Mouse (Mus musculus): ENCODE measurements around the gene Lonp1. TPM values are rescaled to one million over a fixed set of nuclear protein-coding genes. Genes with fewer than 3 reads are reported as not detected.

The Lonp1 gene
- total RNA-seq, 1 experiment from 2014 or later = 57.4 TPM

DNA sequence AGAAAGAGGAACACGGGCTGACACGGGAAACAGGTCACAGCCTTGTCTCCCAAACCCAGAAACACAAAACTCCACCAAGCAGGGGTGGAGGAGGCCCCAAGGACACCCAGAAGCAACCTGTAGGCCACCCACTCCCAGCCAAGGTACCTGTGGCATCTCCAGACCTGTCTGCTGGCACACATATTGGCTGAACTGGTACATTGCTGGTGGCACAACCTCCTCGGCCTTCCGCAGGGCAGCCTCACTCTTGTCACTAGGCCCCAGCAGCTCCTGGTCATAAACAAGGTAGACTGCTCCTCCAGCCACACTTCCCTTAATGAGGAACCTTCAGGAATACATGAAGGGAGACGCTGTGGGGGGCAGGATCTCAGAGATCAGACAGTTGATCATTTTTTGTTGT, 18.0 kb downstream of the Lonp1 start:
- ATAC-seq (replicated peaks in 1 of 2; ENCODE audit: insufficient read depth in 1 of 2, low FRiP score in 2 of 2, low TSS enrichment in 1 of 2, low read depth in 1 of 2, poor library complexity in 2 of 2, severe bottlenecking in 2 of 2) = no peak

DNA sequence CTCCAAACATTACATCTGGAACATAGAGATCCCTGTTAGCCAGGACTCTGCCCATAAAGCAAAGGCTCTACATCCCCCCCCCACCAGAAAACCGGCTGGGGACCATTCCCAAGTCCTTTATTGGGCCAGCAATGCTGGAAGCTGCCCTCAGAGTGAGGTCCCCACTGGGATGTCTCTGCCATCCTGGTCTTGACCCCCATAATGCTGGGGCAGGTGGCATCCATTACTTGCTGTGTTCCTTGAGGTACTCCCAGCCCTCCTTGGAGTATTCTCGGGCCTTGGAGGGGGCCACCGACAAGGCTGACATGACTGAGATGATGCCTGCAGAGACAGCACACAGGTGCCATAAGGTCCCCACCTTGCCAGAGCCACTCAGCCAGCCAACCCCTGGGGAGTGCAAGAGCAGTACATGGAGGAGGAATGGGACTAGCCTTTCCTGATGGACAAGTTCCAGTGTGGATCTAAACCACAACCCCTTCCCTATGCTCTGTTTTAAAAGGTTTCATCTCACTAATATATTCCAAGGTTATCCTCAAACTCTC, 19.1 kb downstream of the Lonp1 start:
- ATAC-seq (replicated peaks in 1 of 2; ENCODE audit: insufficient read depth in 1 of 2, low FRiP score in 2 of 2, low TSS enrichment in 1 of 2, low read depth in 1 of 2, poor library complexity in 2 of 2, severe bottlenecking in 2 of 2) = no peak

DNA sequence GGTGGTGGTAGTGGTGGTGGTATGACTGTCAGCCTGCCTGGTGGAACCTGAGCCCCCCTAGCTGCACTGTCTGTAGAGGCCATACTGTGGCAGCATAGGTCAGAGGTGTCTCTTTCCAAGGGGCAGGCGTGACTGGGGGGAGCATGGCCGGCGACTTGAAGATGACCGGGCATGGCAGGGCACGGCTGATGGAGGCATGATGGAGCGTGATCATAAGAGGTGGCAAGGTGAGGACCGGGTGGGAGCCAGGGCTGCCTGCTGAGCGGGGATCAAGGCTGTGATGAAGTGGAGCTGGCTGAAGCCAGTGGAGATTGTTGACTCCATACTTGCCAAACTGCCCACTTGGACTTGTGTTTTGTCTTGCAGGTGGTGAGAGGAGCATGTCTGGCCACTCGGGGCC, 21.3 kb downstream of the Lonp1 start:
- no peak for ATAC-seq (replicated peaks in 1 of 2; ENCODE audit: insufficient read depth in 1 of 2, low FRiP score in 2 of 2, low TSS enrichment in 1 of 2, low read depth in 1 of 2, poor library complexity in 2 of 2, severe bottlenecking in 2 of 2)

DNA sequence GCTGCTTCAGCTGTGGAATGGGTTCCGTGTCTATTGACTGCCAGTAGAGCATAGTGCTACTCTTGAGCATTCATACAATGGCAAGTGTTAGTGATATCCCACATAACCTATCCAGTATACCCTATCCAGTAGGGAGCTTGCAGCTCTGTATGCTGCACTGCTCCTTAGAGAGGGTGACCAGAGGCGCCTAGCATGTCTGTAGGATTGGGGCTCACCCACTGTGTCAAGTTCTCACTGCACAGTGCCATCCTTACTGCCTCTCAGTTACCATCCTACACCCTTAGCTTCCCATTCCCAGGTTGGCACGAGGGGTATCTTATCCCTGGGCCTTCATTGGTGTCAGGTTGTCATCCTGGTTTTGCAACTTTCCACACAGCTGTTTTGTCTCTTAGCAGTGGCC, 22.3 kb downstream of the Lonp1 start:
- no peak for ATAC-seq (replicated peaks in 1 of 2; ENCODE audit: insufficient read depth in 1 of 2, low FRiP score in 2 of 2, low TSS enrichment in 1 of 2, low read depth in 1 of 2, poor library complexity in 2 of 2, severe bottlenecking in 2 of 2)

DNA sequence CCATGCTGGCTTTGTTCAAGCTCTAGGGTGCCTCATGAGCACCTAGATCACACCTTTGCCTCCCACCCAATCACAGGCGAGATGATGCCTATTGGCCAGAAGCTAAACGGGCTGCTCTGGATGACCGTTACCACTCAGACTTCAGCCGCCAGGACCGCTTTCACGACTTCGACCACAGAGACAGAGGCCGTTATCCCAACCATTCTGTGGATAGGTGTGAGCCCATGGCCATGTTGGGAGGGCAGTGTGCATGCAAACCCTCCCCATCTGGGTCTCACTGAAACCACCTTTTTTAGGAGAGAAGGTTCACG, 22.7 kb downstream of the Lonp1 start:
- no peak for ATAC-seq (replicated peaks in 1 of 2; ENCODE audit: insufficient read depth in 1 of 2, low FRiP score in 2 of 2, low TSS enrichment in 1 of 2, low read depth in 1 of 2, poor library complexity in 2 of 2, severe bottlenecking in 2 of 2)

DNA sequence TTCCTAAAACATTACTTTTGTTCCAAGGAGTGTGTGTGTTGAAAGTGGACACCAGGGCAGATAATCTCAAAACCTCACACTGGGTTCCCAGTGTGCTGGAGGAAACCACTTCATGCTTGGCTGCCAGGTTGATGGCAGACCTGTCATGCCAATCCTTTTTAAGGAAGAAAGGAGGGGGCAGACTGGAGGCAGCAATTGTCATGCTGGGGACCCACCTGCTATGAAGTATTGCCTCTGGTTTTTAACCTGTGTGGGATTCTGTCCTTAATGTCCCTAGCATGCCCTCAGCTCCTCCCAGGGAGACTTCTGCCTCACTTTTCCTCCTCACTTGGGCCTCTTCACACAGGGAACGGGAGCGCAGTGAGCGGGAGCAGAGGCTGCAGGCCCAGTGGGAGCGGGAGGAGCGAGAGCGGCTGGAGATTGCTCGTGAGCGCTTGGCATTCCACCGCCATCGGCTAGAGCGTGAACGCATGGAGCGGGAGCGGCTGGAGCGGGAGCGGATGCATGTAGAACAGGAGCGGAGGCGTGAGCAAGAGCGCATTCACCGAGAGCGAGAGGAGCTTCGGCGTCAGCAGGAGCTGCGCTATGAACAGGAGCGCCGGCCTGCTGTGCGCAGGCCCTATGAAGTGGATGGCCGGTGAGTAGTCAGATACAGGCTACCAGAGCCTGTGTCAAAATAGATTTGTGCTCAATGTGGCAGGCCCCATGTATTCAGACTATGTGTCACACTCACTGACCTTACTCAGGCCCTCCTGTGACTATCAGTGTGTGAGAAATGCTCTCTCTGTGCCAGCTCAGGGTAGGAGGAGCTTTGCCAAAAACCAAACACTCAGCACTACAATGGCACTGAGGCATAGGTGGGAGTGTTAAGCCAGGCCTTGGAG, 23.3 kb downstream of the Lonp1 start:
- no peak for ATAC-seq (replicated peaks in 1 of 2; ENCODE audit: insufficient read depth in 1 of 2, low FRiP score in 2 of 2, low TSS enrichment in 1 of 2, low read depth in 1 of 2, poor library complexity in 2 of 2, severe bottlenecking in 2 of 2)

DNA sequence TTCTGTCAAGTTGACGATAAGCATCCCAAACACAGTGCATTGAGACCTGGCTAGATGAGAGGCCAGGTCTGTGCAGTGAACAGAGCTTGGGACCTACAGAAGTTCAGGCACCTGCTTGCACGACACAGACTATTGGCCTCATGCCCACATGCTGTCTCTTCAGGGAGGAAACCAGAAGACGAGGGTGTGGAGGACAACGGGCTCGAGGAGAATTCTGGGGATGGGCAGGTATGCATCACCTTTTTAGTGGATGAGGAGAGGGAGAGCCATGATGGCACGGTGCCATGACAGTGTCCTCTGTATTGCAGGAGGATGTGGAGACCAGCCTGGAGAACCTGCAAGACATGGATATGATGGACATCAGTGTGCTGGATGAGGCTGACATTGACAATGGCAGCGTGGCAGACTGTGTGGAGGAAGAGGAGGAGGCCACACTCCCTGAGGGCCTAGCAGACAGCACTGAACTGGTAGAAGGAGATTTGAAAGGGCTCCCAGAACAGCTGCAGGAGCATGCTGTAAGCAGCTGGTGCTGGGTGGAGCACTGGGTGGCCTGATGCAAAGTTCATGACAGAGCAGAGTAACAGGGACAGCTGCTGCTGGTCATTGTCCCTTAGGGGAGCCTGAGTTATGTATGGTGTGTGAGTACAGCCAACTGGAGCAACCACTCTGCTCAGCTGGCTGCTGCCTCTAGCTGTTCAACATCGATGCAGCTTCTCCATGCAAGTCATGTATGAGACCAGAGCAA, 33.0 kb downstream of the Lonp1 start:
- no peak for ATAC-seq (replicated peaks in 1 of 2; ENCODE audit: insufficient read depth in 1 of 2, low FRiP score in 2 of 2, low TSS enrichment in 1 of 2, low read depth in 1 of 2, poor library complexity in 2 of 2, severe bottlenecking in 2 of 2)

DNA sequence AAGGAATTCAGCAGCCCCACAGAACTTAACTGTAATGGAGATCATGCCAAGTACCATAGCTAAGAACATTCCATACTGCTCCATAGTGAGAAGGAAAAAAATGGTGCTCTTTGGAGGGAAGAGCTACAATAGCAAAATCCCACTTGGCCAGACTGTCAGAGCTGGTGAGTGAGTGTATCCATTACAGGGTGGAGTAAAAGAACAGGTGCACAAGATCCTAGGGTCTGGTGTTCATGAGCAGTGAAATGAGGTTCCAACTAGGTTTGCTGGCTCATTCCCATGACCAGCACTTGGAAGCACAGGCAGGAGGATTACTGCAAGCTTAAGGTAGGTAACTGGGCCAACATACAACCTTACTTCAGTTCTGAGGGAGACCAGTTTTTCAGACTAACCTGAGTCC, 34.1 kb downstream of the Lonp1 start:
- ATAC-seq (replicated peaks in 1 of 2; ENCODE audit: insufficient read depth in 1 of 2, low FRiP score in 2 of 2, low TSS enrichment in 1 of 2, low read depth in 1 of 2, poor library complexity in 2 of 2, severe bottlenecking in 2 of 2) = no peak

DNA sequence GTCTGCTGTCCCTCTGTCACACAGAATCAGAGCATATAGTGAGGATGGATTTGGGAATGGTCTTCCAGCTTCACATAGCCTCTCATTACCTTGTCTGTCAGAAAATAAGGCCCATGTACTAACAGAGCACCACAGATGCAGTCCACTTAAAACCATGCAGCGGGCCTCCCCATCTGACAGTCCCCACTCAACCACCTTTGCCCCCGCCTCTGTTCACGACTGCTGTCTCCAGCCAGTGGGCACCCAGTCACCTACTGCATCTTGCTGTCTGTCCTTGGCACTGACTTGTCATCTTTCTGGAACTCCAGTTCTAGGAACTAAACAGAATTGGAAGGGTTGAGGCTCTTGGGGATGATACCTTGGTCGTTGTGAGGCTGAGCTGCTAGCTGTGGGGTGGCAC, 37.8 kb downstream of the Lonp1 start:
- ATAC-seq (replicated peaks in 1 of 2; ENCODE audit: insufficient read depth in 1 of 2, low FRiP score in 2 of 2, low TSS enrichment in 1 of 2, low read depth in 1 of 2, poor library complexity in 2 of 2, severe bottlenecking in 2 of 2) = no peak

DNA sequence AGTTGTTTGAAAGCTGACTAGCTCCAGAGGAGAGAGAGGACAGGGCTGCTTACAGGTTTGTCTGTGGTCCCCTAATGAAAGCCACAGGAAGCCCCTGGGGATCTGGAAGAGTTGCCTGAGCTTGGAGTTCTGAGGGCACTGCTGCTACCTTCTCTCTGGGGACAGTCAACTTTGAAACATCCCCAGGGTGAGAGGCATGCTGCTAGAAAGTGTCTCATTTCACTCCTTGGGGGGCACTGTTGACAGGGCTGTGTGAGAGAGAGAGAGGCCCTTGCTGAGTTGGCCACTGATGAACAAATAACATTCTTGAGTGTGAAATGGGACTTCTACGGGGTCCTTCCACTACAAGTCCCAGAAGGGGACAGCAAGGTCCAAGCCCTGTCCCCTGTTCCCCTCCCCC, 38.9 kb downstream of the Lonp1 start:
- ATAC-seq (replicated peaks in 1 of 2; ENCODE audit: insufficient read depth in 1 of 2, low FRiP score in 2 of 2, low TSS enrichment in 1 of 2, low read depth in 1 of 2, poor library complexity in 2 of 2, severe bottlenecking in 2 of 2) = no peak

DNA sequence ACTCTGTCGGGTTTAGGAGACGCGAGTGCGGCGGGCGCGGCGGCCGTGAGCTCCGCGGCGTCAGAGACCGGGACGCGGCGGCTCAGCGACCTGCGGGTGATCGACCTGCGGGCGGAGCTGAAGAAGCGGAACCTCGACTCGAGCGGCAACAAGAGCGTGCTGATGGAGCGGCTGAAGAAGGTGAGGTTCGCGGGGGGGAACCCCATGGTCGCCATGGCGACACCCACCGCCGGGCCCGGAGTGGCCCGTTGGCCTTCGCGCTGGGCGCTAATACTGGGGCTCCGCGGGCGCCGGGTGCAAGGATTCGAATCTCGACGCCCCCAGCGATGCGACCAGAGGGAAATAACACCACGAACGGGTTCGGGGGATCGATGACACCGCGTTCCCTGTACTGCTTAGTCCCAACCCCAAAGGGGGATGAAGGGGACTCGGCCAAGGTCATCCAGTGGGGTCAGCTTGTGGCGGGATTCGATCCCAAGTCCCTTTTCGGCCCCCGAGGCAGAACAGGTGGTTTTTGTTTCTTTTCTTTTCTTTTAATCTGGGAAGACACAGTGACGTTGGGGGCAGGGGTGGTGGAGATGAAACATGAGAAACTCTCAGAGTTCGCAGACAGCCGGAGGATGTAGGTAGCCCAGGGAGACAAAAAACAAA, 41.4 kb downstream of the Lonp1 start:
- ATAC-seq (replicated peaks in 1 of 2; ENCODE audit: insufficient read depth in 1 of 2, low FRiP score in 2 of 2, low TSS enrichment in 1 of 2, low read depth in 1 of 2, poor library complexity in 2 of 2, severe bottlenecking in 2 of 2) = peak; percentile 28 to 46

DNA sequence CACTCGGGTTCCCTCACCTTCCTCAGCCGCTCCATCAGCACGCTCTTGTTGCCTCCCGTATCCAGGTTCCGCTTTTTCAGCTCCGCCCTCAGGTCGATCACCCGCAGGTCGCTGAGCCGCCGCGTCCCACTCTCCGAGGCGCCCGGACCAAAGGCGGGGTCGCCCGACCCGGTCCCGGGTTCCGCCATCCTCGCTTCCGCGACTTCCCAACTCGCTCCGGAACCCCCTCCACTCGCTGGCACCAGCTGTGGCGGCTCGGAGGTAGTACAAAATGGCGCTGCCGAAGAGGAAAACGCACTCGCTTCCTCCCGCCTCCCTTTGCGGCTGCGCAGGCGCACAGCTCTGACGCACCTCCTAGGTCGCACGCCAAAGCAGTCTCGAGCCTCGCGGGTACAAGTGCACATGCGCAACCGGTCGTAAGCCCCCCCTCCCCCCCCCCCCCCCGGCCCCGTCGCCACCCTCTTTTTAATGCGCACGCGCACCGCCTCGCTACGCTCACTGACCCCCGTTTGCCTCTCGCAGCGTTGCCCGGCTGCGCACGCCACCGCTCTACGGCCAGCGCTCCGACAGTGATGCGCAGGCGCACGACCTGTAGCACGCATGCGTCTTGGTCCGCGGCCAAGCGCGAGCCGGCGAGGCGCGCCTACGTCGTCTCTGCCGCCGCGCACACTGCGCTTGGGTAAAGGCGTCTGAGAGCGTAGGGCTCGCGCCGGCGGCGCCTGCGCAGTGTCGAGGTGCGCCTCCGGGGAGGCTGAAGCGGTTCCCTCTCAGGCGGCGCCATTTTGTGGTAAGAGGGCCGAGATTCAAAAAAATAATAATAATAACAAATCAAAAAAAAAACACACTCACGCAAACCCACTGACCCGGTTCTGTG, 42.2 kb downstream of the Lonp1 start, which contains the start of the genes Safb2 and Safb:
Gene Safb2, minus strand, starts transcription at position 329 of the 874 bp plus-strand sequence.
Gene Safb, plus strand, starts transcription at position 569 of the 874 bp plus-strand sequence.
- ATAC-seq (replicated peaks in 1 of 2; ENCODE audit: insufficient read depth in 1 of 2, low FRiP score in 2 of 2, low TSS enrichment in 1 of 2, low read depth in 1 of 2, poor library complexity in 2 of 2, severe bottlenecking in 2 of 2) = peak; percentile 68 to 79

DNA sequence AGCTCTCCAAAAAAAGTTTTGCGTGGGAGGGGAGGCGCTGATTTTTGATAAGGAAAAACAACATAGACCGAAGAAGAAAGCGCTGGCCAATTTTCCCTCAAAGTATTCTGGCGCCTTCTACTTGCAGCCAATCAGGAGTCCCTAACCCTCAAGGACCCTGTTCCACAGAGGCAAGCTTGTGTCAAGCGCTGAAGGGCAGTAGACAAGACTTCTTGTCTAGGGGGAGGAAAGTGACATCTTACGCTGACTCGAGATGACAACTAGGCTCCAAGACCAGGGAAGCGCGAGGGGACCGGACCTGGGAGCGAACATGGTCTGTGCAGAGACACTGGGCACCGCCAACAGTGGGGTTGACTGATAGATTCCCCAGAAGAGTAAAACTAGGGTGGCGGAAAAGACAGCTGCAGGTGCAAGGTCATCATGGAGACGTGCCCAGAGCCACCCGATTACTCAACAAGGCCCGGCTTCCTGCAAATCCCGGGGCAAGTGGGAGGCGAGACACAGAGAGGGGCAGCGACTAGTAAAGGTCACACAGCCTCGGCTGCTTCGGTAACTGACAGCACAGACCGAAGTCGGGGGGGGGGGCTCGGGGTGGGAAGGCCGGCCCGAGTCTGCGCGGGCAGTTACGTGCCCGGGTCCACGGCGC, 43.0 kb downstream of the Lonp1 start:
- ATAC-seq (replicated peaks in 1 of 2; ENCODE audit: insufficient read depth in 1 of 2, low FRiP score in 2 of 2, low TSS enrichment in 1 of 2, low read depth in 1 of 2, poor library complexity in 2 of 2, severe bottlenecking in 2 of 2) = peak; percentile 0 to 15; a peak in 3 of 4 replicates

DNA sequence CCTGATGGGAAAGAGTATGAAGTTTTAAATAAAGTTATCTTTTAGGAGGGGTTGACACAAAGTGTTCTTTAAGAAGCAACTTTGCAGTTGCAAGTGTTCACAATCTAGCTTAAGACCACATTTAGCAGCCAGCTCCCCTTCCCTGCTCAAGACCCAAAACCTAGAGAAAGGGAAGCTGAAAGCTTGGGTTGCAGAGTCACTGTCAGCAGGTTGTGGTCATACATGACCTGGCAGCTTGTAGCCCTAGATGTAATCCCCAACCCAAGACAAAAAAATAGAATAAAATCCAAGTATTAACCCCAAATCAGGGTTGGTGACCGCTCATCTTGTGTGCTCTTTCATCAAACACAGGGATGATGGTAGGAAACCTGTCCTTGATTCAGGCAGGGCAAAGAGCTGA, 43.6 kb downstream of the Lonp1 start:
- no peak for ATAC-seq (replicated peaks in 1 of 2; ENCODE audit: insufficient read depth in 1 of 2, low FRiP score in 2 of 2, low TSS enrichment in 1 of 2, low read depth in 1 of 2, poor library complexity in 2 of 2, severe bottlenecking in 2 of 2)

DNA sequence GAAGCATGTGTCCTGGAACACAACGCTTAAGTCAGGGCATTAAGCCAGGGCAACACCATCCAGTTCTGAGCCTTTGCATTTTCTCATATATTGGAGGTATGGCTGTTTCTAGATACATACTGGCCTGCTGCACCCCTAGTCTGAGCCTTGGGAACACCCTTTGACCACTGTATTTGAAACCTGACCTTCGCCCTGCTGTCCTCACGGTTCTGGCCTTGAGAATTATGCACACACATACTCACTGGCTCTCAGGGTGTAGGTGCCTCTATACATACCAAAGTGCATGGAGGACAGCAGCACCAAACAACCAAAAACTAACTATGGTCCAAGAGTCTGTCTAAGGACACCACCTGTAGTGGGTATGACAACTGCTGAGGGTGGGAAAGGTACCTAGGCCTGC, 53.7 kb downstream of the Lonp1 start:
- no peak for ATAC-seq (replicated peaks in 1 of 2; ENCODE audit: insufficient read depth in 1 of 2, low FRiP score in 2 of 2, low TSS enrichment in 1 of 2, low read depth in 1 of 2, poor library complexity in 2 of 2, severe bottlenecking in 2 of 2)

DNA sequence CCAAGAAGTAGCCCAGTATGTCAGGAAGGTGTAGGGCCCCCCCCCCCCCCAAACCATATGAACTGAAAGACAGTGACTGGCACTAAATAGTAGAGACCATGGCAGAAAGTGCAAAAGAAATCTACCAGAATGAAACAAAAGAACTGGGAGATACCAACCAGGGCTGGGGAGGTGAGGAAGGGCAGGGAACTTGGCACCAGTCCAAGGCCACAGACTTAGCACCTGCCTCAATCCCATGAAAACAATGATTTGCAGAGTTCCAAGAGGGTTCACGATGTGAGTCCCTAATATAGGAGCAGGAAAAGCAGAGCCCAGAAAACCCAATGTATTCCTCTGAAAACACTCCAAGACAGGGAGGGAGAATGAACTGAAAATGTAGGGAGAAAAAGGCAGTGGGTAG, 54.5 kb downstream of the Lonp1 start:
- ATAC-seq (replicated peaks in 1 of 2; ENCODE audit: insufficient read depth in 1 of 2, low FRiP score in 2 of 2, low TSS enrichment in 1 of 2, low read depth in 1 of 2, poor library complexity in 2 of 2, severe bottlenecking in 2 of 2) = no peak

DNA sequence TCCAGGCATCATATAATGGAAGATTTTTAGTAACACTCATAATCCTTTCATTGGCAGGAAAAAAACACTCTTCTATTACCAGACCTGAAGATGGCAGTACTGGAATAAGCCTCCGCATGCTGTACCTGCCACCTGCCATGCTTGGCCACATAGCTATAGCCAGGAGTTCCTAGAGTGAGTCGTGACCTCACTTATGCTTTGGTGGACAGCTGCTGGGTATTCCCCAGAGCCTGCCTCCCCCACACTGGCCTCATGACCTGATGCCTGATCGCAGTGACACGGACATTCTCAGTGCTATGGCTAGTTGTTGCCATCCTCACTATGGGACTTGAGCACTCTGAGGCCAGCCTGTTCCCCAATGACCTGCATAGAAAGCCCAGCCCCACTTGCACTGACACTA, 56.4 kb downstream of the Lonp1 start:
- ATAC-seq (replicated peaks in 1 of 2; ENCODE audit: insufficient read depth in 1 of 2, low FRiP score in 2 of 2, low TSS enrichment in 1 of 2, low read depth in 1 of 2, poor library complexity in 2 of 2, severe bottlenecking in 2 of 2) = no peak

Data from hematopoietic stem cell, adult 5-6 weeks (primary cell).